Mouse (Mus musculus) myocyte (in vitro differentiated cells): ENCODE results near the gene Apold1.

Source experiments
- CEBPB ChIP-seq: IDR thresholded peaks from 2 replicates; pipeline ENCODE4 v1.6.1; 2011; ENCODE audit warnings: mild to moderate bottlenecking, moderate library complexity; ENCODE audit not compliant: poor library complexity, insufficient read depth, severe bottlenecking
- E2F4 ChIP-seq: IDR thresholded peaks from one replicate; pipeline ENCODE4 v1.6.1; 2011; ENCODE audit warnings: mild to moderate bottlenecking, control low read depth, moderate library complexity; ENCODE audit not compliant: insufficient read depth
- MAX ChIP-seq: IDR thresholded peaks from one replicate; pipeline ENCODE4 v1.6.1; 2011; ENCODE audit warnings: low read depth, mild to moderate bottlenecking, control low read depth
- MYOD1 ChIP-seq, 3 experiments: IDR thresholded peaks; one replicate each; pipeline ENCODE4 v1.6.1; 2011; ENCODE audit warnings: control low read depth in 2 of 3, low read depth in 2 of 3, mild to moderate bottlenecking in 2 of 3, moderate library complexity in 1 of 3; ENCODE audit not compliant: insufficient read length in 2 of 3, control insufficient read depth in 1 of 3
- MYOG ChIP-seq, 3 experiments: IDR thresholded peaks; one replicate each; pipeline ENCODE4 v1.6.1; 2011; ENCODE audit warnings: control low read depth in 2 of 3, low read depth in 2 of 3, mild to moderate bottlenecking in 2 of 3; ENCODE audit not compliant: insufficient read length in 2 of 3, control insufficient read depth in 1 of 3, insufficient read depth in 1 of 3
- POLR2A ChIP-seq: IDR thresholded peaks from one replicate; pipeline ENCODE4 v1.6.1; 2011; ENCODE audit warnings: low read depth, mild to moderate bottlenecking, control low read depth, moderate library complexity; ENCODE audit not compliant: insufficient read length
- POLR2AphosphoS2 ChIP-seq: IDR thresholded peaks from one replicate; pipeline ENCODE4 v1.6.1; 2011; ENCODE audit warnings: low read depth, control low read depth; ENCODE audit not compliant: insufficient read length
- REST ChIP-seq: IDR thresholded peaks from one replicate; pipeline ENCODE4 v1.6.1; 2011; ENCODE audit warnings: mild to moderate bottlenecking, control low read depth, moderate library complexity; ENCODE audit not compliant: insufficient read depth, insufficient read length
- SRF ChIP-seq: IDR thresholded peaks from one replicate; pipeline ENCODE4 v1.6.1; 2011; ENCODE audit warnings: low read depth; ENCODE audit not compliant: control insufficient read depth, insufficient read length
- TCF12 ChIP-seq: IDR thresholded peaks from one replicate; pipeline ENCODE4 v1.6.1; 2011; ENCODE audit warnings: mild to moderate bottlenecking, control low read depth; ENCODE audit not compliant: poor library complexity, insufficient read depth, severe bottlenecking
- TCF3 ChIP-seq: IDR thresholded peaks from one replicate; pipeline ENCODE4 v1.6.1; 2011; ENCODE audit warnings: low read depth, control low read depth; ENCODE audit not compliant: insufficient read length
- USF1 ChIP-seq: IDR thresholded peaks from one replicate; pipeline ENCODE4 v1.6.1; 2011; ENCODE audit warnings: low read depth, mild to moderate bottlenecking, control low read depth, moderate library complexity

GRCm38 (mm10) chr6:134998781-134999180 is 17.3 kb downstream of the Apold1 start:
- TF ChIP-seq REST (no peak), POLR2A (no peak), TCF12 (no peak), USF1 (no peak), MAX (no peak), E2F4 (no peak), SRF (no peak), POLR2AphosphoS2 (no peak), MYOG (IDR thresholded peaks at IDR 0.05; ENCODE audit: control insufficient read depth in 1 of 3, insufficient read depth in 1 of 3, insufficient read length in 2 of 3, low read depth in 2 of 3) (no peak), MYOD1 (IDR thresholded peaks at IDR 0.05; ENCODE audit: control insufficient read depth in 1 of 3, insufficient read length in 2 of 3, low read depth in 2 of 3) (no peak), CEBPB (no peak), TCF3 (no peak)
